Mouse (Mus musculus) midbrain, embryonic 11.5 days (tissue): ENCODE results near the gene Acbd4. TPM values are rescaled to one million over a fixed set of nuclear protein-coding genes. Genes with fewer than 3 reads are reported as not detected.

Source experiments
- ATAC-seq: fragments of 200-750 bp; cut with Nextera tagmentation; 2 replicates; pipeline ENCODE4 v1.8.0; 2017; ENCODE audit warnings: moderate TSS enrichment, moderate library complexity; ENCODE audit not compliant: low FRiP score
- DNase-seq: peaks from one replicate; pipeline ENCODE4 v3.0.0; 2015; ENCODE audit warnings: low spot score; ENCODE audit errors: missing footprints
- H3K27ac ChIP-seq: fragments of 300-500 bp; sonication (generic); 2 replicates; pipeline ENCODE4 v1.5.1; 2014; ENCODE audit warnings: low read depth, low read length
- H3K27me3 ChIP-seq: fragments of 300-500 bp; sonication (generic); 2 replicates; pipeline ENCODE4 v1.6.1; 2014; ENCODE audit warnings: mild to moderate bottlenecking, low read length, moderate library complexity, mixed read lengths; ENCODE audit not compliant: control insufficient read depth, insufficient read depth
- H3K36me3 ChIP-seq: fragments of 300-500 bp; sonication (generic); 2 replicates; pipeline ENCODE4 v1.6.1; 2014; ENCODE audit warnings: mild to moderate bottlenecking, low read length, moderate library complexity, mixed read lengths; ENCODE audit not compliant: control insufficient read depth, insufficient read depth
- H3K4me1 ChIP-seq: fragments of 300-500 bp; sonication (generic); 2 replicates; pipeline ENCODE4 v1.6.1; 2014; ENCODE audit warnings: low read length; ENCODE audit not compliant: control insufficient read depth, insufficient read depth
- H3K4me2 ChIP-seq: fragments of 300-500 bp; sonication (generic); 2 replicates; pipeline ENCODE4 v1.6.1; 2014; ENCODE audit warnings: mild to moderate bottlenecking, moderate library complexity
- H3K4me3 ChIP-seq: fragments of 300-500 bp; sonication (generic); 2 replicates; pipeline ENCODE4 v1.5.1; 2014; ENCODE audit warnings: low read depth, low read length
- H3K9ac ChIP-seq: fragments of 300-500 bp; sonication (generic); 2 replicates; pipeline ENCODE4 v1.6.1; 2014; ENCODE audit warnings: low read length
- H3K9me3 ChIP-seq: fragments of 300-500 bp; sonication (generic); 2 replicates; pipeline ENCODE4 v1.6.1; 2016; ENCODE audit warnings: low read length; ENCODE audit not compliant: control insufficient read depth
- WGBS: fragments of 180-500 bp; shearing (Covaris S2); extraction: QIAGEN DNeasy Blood & Tissue Kit; methylation state at CpG from one replicate; pipeline ENCODE4 v1.1.7; 2014; 5-methylcytosine and 5-hydroxymethylcytosine counted together
- polyA plus RNA-seq: library from polyadenylated mRNA; unstranded; fragments of >200 nt; fragmentation: Nextera tagmentation; extraction: Ambion mirVana; gene quantifications from 2 replicates; pipeline ENCODE4 v1.2.1, GENCODE M21; 2014

Gene Acbd4
- 8.2 and 10.5 TPM in 2 replicates for polyA plus RNA-seq

- H3K4me3 ChIP-seq, result peak within 1 kb of the TSS; percentile 47
- ATAC-seq (peak; percentile 26; the same call in 1 of the 2 replicates), DNase-seq (peak; percentile 95)
- WGBS, result under 1% methylated on average over 34 of the region's 34 CpGs
- no peaks in the 10 kb centered on the region for H3K36me3 ChIP-seq
- H3K4me1 ChIP-seq, result peaks cover 20% of the 10 kb centered on the region
- peaks cover 32% of the 10 kb centered on the region for H3K27me3 ChIP-seq
- no peaks in the 10 kb centered on the region for H3K9me3 ChIP-seq
- peak within 1 kb of the TSS; percentile 59 for H3K9ac ChIP-seq
- H3K27ac ChIP-seq, result no peak within 1 kb of the TSS
- H3K4me2 ChIP-seq, result peak within 1 kb of the TSS; percentile 68
These were observed at the start of gene Acbd4, which contains the start of gene Plcd3 for GRCm38 (mm10) chr11:103101481-103101865. Acbd4 (plus strand) TSS chr11:103101682. Plcd3 (minus strand) TSS chr11:103101658.

GRCm38 (mm10) chr11:103052078-103052477, 49.4 kb upstream of the Acbd4 start:
- Histone ChIP-seq H3K4me1 (no peaks in the 10 kb centered on the region), H3K27ac (no peak overlapping the region), H3K9me3 (no peaks in the 10 kb centered on the region), H3K4me3 (no peak overlapping the region), H3K4me2 (no peak overlapping the region), H3K27me3 (no peaks in the 10 kb centered on the region), H3K36me3 (peaks cover 11% of the 10 kb centered on the region), H3K9ac (no peak overlapping the region)
- ATAC-seq (no peak), DNase-seq (no peak)
- 93% methylated on average over 6 of the region's 6 CpGs for WGBS

GRCm38 (mm10) chr11:103053191-103054076, 48.0 kb upstream of the Acbd4 start:
- Histone ChIP-seq H3K4me2 (no peak overlapping the region), H3K9ac (no peak overlapping the region), H3K9me3 (no peaks in the 10 kb centered on the region), H3K4me1 (no peaks in the 10 kb centered on the region), H3K27me3 (no peaks in the 10 kb centered on the region), H3K27ac (no peak overlapping the region), H3K36me3 (peaks cover 16% of the 10 kb centered on the region), H3K4me3 (no peak overlapping the region)
- DNase-seq (no peak), ATAC-seq (no peak)
- 93% methylated on average over 18 of the region's 18 CpGs for WGBS

- WGBS, result 48% methylated on average over 6 of the region's 6 CpGs
- peaks cover 18% of the 10 kb centered on the region for H3K36me3 ChIP-seq
- no peak overlapping the region for H3K27ac ChIP-seq
- no peaks in the 10 kb centered on the region for H3K9me3 ChIP-seq
- H3K4me1 ChIP-seq, result no peaks in the 10 kb centered on the region
- H3K9ac ChIP-seq, result no peak overlapping the region
- DNase-seq (peak; percentile 98), ATAC-seq (no peak)
- no peaks in the 10 kb centered on the region for H3K27me3 ChIP-seq
- H3K4me2 ChIP-seq, result no peak overlapping the region
- H3K4me3 ChIP-seq, result no peak overlapping the region
These were observed 46.7 kb upstream of the Acbd4 start for GRCm38 (mm10) chr11:103054798-103055197.

- Histone ChIP-seq H3K4me1 (no peaks in the 10 kb centered on the region), H3K9ac (no peak overlapping the region), H3K27ac (no peak overlapping the region), H3K9me3 (no peaks in the 10 kb centered on the region), H3K27me3 (no peaks in the 10 kb centered on the region), H3K4me2 (no peak overlapping the region), H3K4me3 (no peak overlapping the region), H3K36me3 (peaks cover 24% of the 10 kb centered on the region)
- 95% methylated on average over 7 of the region's 7 CpGs for WGBS
- ATAC-seq (no peak), DNase-seq (no peak)
These were observed 44.8 kb upstream of the Acbd4 start for GRCm38 (mm10) chr11:103056636-103057035.

- H3K4me1 ChIP-seq, result no peaks in the 10 kb centered on the region
- H3K9me3 ChIP-seq, result no peaks in the 10 kb centered on the region
- H3K4me3 ChIP-seq, result no peak overlapping the region
- WGBS, result 79% methylated on average over 3 of the region's 3 CpGs
- no peak for ATAC-seq
- H3K27ac ChIP-seq, result no peak overlapping the region
- DNase-seq, result no peak
- peaks cover 20% of the 10 kb centered on the region for H3K36me3 ChIP-seq
- H3K27me3 ChIP-seq, result no peaks in the 10 kb centered on the region
- no peak overlapping the region for H3K4me2 ChIP-seq
- no peak overlapping the region for H3K9ac ChIP-seq
These were observed 42.9 kb upstream of the Acbd4 start for GRCm38 (mm10) chr11:103058499-103059085.

- 97% methylated on average over 14 of the region's 14 CpGs for WGBS
- no peak for ATAC-seq
- Histone ChIP-seq H3K4me1 (no peaks in the 10 kb centered on the region), H3K9me3 (no peaks in the 10 kb centered on the region), H3K36me3 (peaks cover 31% of the 10 kb centered on the region), H3K4me3 (no peak overlapping the region), H3K27ac (no peak overlapping the region), H3K4me2 (no peak overlapping the region), H3K27me3 (no peaks in the 10 kb centered on the region), H3K9ac (no peak overlapping the region)
- DNase-seq, result no peak
These were observed 35.1 kb upstream of the Acbd4 start for GRCm38 (mm10) chr11:103066191-103067050.

- H3K4me3 ChIP-seq, result no peak overlapping the region
- no peaks in the 10 kb centered on the region for H3K27me3 ChIP-seq
- H3K9ac ChIP-seq, result no peak overlapping the region
- ATAC-seq (no peak), DNase-seq (no peak)
- 96% methylated on average over 6 of the region's 6 CpGs for WGBS
- no peak overlapping the region for H3K27ac ChIP-seq
- H3K4me1 ChIP-seq, result no peaks in the 10 kb centered on the region
- H3K9me3 ChIP-seq, result no peaks in the 10 kb centered on the region
- H3K36me3 ChIP-seq, result peaks cover 31% of the 10 kb centered on the region
- no peak overlapping the region for H3K4me2 ChIP-seq
These were observed 34.5 kb upstream of the Acbd4 start for GRCm38 (mm10) chr11:103067051-103067361.
